Mouse (Mus musculus): Measurements from ENCODE around the gene Kifc3.

- TF ChIP-seq ELF1 (IDR thresholded peaks at IDR 0.05; ENCODE audit: low read depth, low read length) (no peak), POLR2A (IDR thresholded peaks at IDR 0.05; ENCODE audit: low read depth, low read length) (no peak), CTCF (conservative IDR thresholded peaks at IDR 0.05 in 1 of 2, IDR thresholded peaks at IDR 0.05 in 1 of 2; ENCODE audit: low read depth in 2 of 2, low read length in 2 of 2) (no peak), PAX5 (IDR thresholded peaks at IDR 0.05; ENCODE audit: low read length) (no peak), E2F4 (IDR thresholded peaks at IDR 0.05; ENCODE audit: insufficient replicate concordance, low read depth, low read length) (no peak), JUND (conservative IDR thresholded peaks at IDR 0.05; ENCODE audit: low read depth, low read length) (no peak), JUN (IDR thresholded peaks at IDR 0.05; ENCODE audit: insufficient read depth, low read depth, low read length) (no peak)
Observed at GRCm38 (mm10) chr8:95195728-95196127, 6.9 kb downstream of the Kifc3 start.

All from CH12.LX (cell line).